Mouse (Mus musculus): ENCODE data around the gene Bicdl1. TPM values are rescaled to one million over a fixed set of nuclear protein-coding genes. Genes with fewer than 3 reads are reported as not detected.

The Bicdl1 gene
- polyA plus RNA-seq, 1 experiment: 3.1 TPM

GRCm38 (mm10) chr5:115657234-115657633 is 74.2 kb downstream of the Bicdl1 start:
- TF ChIP-seq POLR2A (IDR thresholded peaks at IDR 0.05; ENCODE audit: borderline replicate concordance, low read depth, low read length): no peak
- no peak for TF ChIP-seq CTCF (IDR thresholded peaks at IDR 0.05; ENCODE audit: low read depth, low read length)
- no peak overlapping the region for H3K4me3 ChIP-seq (ENCODE audit: insufficient read depth, low read length)
- H3K27ac ChIP-seq (ENCODE audit: insufficient read depth, low read depth, low read length): no peak overlapping the region
- peaks cover 2% of the 10 kb centered on the region; the same call in 1 of the 2 replicates for H3K4me1 ChIP-seq (ENCODE audit: control insufficient read depth, insufficient read depth, low read length)

- H3K4me3 ChIP-seq (ENCODE audit: insufficient read depth, low read length): no peak overlapping the region
- H3K27ac ChIP-seq (ENCODE audit: insufficient read depth, low read depth, low read length): no peak overlapping the region
- TF ChIP-seq POLR2A (IDR thresholded peaks at IDR 0.05; ENCODE audit: borderline replicate concordance, low read depth, low read length) (no peak), CTCF (IDR thresholded peaks at IDR 0.05; ENCODE audit: low read depth, low read length) (no peak)
- peaks cover 5% of the 10 kb centered on the region; the same call in 1 of the 2 replicates for H3K4me1 ChIP-seq (ENCODE audit: control insufficient read depth, insufficient read depth, low read length)
Observed at GRCm38 (mm10) chr5:115656677-115657076, 74.7 kb downstream of the Bicdl1 start.

GRCm38 (mm10) chr5:115653776-115654175 is 77.6 kb downstream of the Bicdl1 start:
- no peak overlapping the region for H3K27ac ChIP-seq (ENCODE audit: insufficient read depth, low read depth, low read length)
- H3K4me1 ChIP-seq (ENCODE audit: control insufficient read depth, insufficient read depth, low read length): peaks cover 5% of the 10 kb centered on the region; the same call in 1 of the 2 replicates
- no peak for TF ChIP-seq CTCF (IDR thresholded peaks at IDR 0.05; ENCODE audit: low read depth, low read length)
- no peak for TF ChIP-seq POLR2A (IDR thresholded peaks at IDR 0.05; ENCODE audit: borderline replicate concordance, low read depth, low read length)
- H3K4me3 ChIP-seq (ENCODE audit: insufficient read depth, low read length): no peak overlapping the region

- TF ChIP-seq CTCF (IDR thresholded peaks at IDR 0.05; ENCODE audit: low read depth, low read length) (peak; percentile 60; the same call in 1 of the 2 replicates), POLR2A (IDR thresholded peaks at IDR 0.05; ENCODE audit: borderline replicate concordance, low read depth, low read length) (no peak)
- Histone ChIP-seq H3K27ac (ENCODE audit: insufficient read depth, low read depth, low read length) (peak overlapping the region; percentile 52), H3K4me1 (ENCODE audit: control insufficient read depth, insufficient read depth, low read length) (peaks cover 5% of the 10 kb centered on the region; the same call in 1 of the 2 replicates)
Observed at GRCm38 (mm10) chr5:115652681-115653575, 78.5 kb downstream of the Bicdl1 start.

GRCm38 (mm10) chr5:115651821-115652220 is 79.6 kb downstream of the Bicdl1 start:
- H3K4me3 ChIP-seq (ENCODE audit: insufficient read depth, low read length): no peak overlapping the region; the same call in 1 of the 2 replicates
- no peak overlapping the region for H3K27ac ChIP-seq (ENCODE audit: insufficient read depth, low read depth, low read length)
- peaks cover 5% of the 10 kb centered on the region; the same call in 1 of the 2 replicates for H3K4me1 ChIP-seq (ENCODE audit: control insufficient read depth, insufficient read depth, low read length)
- TF ChIP-seq CTCF (IDR thresholded peaks at IDR 0.05; ENCODE audit: low read depth, low read length) (no peak), POLR2A (IDR thresholded peaks at IDR 0.05; ENCODE audit: borderline replicate concordance, low read depth, low read length) (no peak)

More at GRCm38 (mm10) chr5:115652681-115653575, 78.5 kb downstream of the Bicdl1 start:
- H3K4me3 ChIP-seq (ENCODE audit: insufficient read depth, low read length): peak overlapping the region; percentile 67

GRCm38 (mm10) chr5:115650885-115651284 is 80.5 kb downstream of the Bicdl1 start:
- no peak overlapping the region for H3K4me3 ChIP-seq (ENCODE audit: insufficient read depth, low read length)

GRCm38 (mm10) chr5:115649699-115650098 is 81.7 kb downstream of the Bicdl1 start:
- TF ChIP-seq POLR2A (IDR thresholded peaks at IDR 0.05; ENCODE audit: borderline replicate concordance, low read depth, low read length) (no peak), CTCF (IDR thresholded peaks at IDR 0.05; ENCODE audit: low read depth, low read length) (no peak)
- Histone ChIP-seq H3K4me3 (ENCODE audit: insufficient read depth, low read length) (no peak overlapping the region), H3K27ac (ENCODE audit: insufficient read depth, low read depth, low read length) (no peak overlapping the region), H3K4me1 (ENCODE audit: control insufficient read depth, insufficient read depth, low read length) (peaks cover 5% of the 10 kb centered on the region; the same call in 1 of the 2 replicates)

More at GRCm38 (mm10) chr5:115650885-115651284, 80.5 kb downstream of the Bicdl1 start:
- peaks cover 5% of the 10 kb centered on the region; the same call in 1 of the 2 replicates for H3K4me1 ChIP-seq (ENCODE audit: control insufficient read depth, insufficient read depth, low read length)
- H3K27ac ChIP-seq (ENCODE audit: insufficient read depth, low read depth, low read length): no peak overlapping the region
- TF ChIP-seq POLR2A (IDR thresholded peaks at IDR 0.05; ENCODE audit: borderline replicate concordance, low read depth, low read length): no peak
- TF ChIP-seq CTCF (IDR thresholded peaks at IDR 0.05; ENCODE audit: low read depth, low read length): no peak

GRCm38 (mm10) chr5:115648876-115649275 is 82.5 kb downstream of the Bicdl1 start:
- no peak overlapping the region for H3K27ac ChIP-seq (ENCODE audit: insufficient read depth, low read depth, low read length)
- TF ChIP-seq POLR2A (IDR thresholded peaks at IDR 0.05; ENCODE audit: borderline replicate concordance, low read depth, low read length) (no peak), CTCF (IDR thresholded peaks at IDR 0.05; ENCODE audit: low read depth, low read length) (no peak)
- peaks cover 3% of the 10 kb centered on the region; the same call in 1 of the 2 replicates for H3K4me1 ChIP-seq (ENCODE audit: control insufficient read depth, insufficient read depth, low read length)
- no peak overlapping the region for H3K4me3 ChIP-seq (ENCODE audit: insufficient read depth, low read length)

GRCm38 (mm10) chr5:115644192-115644591 is 87.2 kb downstream of the Bicdl1 start:
- TF ChIP-seq POLR2A (IDR thresholded peaks at IDR 0.05; ENCODE audit: borderline replicate concordance, low read depth, low read length) (no peak), CTCF (IDR thresholded peaks at IDR 0.05; ENCODE audit: low read depth, low read length) (no peak)
- Histone ChIP-seq H3K4me1 (ENCODE audit: control insufficient read depth, insufficient read depth, low read length) (no peaks in the 10 kb centered on the region), H3K27ac (ENCODE audit: insufficient read depth, low read depth, low read length) (no peak overlapping the region), H3K4me3 (ENCODE audit: insufficient read depth, low read length) (no peak overlapping the region)

GRCm38 (mm10) chr5:115635536-115635935 is 95.9 kb downstream of the Bicdl1 start:
- Histone ChIP-seq H3K27ac (ENCODE audit: insufficient read depth, low read depth, low read length) (peak overlapping the region; percentile 60), H3K4me1 (ENCODE audit: control insufficient read depth, insufficient read depth, low read length) (peaks cover 45% of the 10 kb centered on the region), H3K4me3 (ENCODE audit: insufficient read depth, low read length) (peak overlapping the region; percentile 47)
- no peak for TF ChIP-seq CTCF (IDR thresholded peaks at IDR 0.05; ENCODE audit: low read depth, low read length)
- no peak for TF ChIP-seq POLR2A (IDR thresholded peaks at IDR 0.05; ENCODE audit: borderline replicate concordance, low read depth, low read length)
